Mouse (Mus musculus): ENCODE results near the gene Ncor1. TPM values are rescaled to one million over a fixed set of nuclear protein-coding genes. Genes with fewer than 3 reads are reported as not detected.

Gene Ncor1
- polyA plus RNA-seq, 1 experiment from 2014 or later, result 156 TPM

GRCm38 (mm10) chr11:62366879-62367278 lies 91.5 kb downstream of the Ncor1 start:
- ChIA-PET CTCF (no interaction called here), POLR2A (no interaction called here)
- no peak for ATAC-seq
- no peak for DNase-seq (ENCODE audit: low read depth, low spot score)
- no peaks in the 10 kb centered on the region for H3K27me3 ChIP-seq
- in situ Hi-C loops (cut with MboI; ENCODE audit: low pct_unique_long_range_greater_than_20kb), result no loop called here
- TF ChIP-seq CTCF (IDR thresholded peaks at IDR 0.05), result no peak

GRCm38 (mm10) chr11:62355216-62355615 lies 103.1 kb downstream of the Ncor1 start:
- DNase-seq (ENCODE audit: low read depth, low spot score), result no peak
- no peaks in the 10 kb centered on the region for H3K27me3 ChIP-seq
- POLR2A ChIA-PET, result no interaction called here
- TF ChIP-seq CTCF (IDR thresholded peaks at IDR 0.05), result no peak
- CTCF ChIA-PET, result interaction anchor here (1.4 kb wide), 1 partner anchor 10 kb away, joined by 3 read pairs; no protein-coding TSS in a partner anchor
- in situ Hi-C loops (cut with MboI; ENCODE audit: low pct_unique_long_range_greater_than_20kb), result no loop called here
- no peak for ATAC-seq

- POLR2A ChIA-PET, result no interaction called here
- TF ChIP-seq CTCF (IDR thresholded peaks at IDR 0.05), result no peak
- DNase-seq (ENCODE audit: low read depth, low spot score) (no peak), ATAC-seq (no peak)
- in situ Hi-C loops (cut with MboI; ENCODE audit: low pct_unique_long_range_greater_than_20kb), result no loop called here
- no peaks in the 10 kb centered on the region for H3K27me3 ChIP-seq
- CTCF ChIA-PET, result interaction anchor here (1.1 kb wide), 1 partner anchor 9 kb away, joined by 3 read pairs; no protein-coding TSS in a partner anchor
Measured at GRCm38 (mm10) chr11:62351948-62352347, 106.4 kb downstream of the Ncor1 start.

GRCm38 (mm10) chr11:62343002-62343401 lies 115.3 kb downstream of the Ncor1 start:
- no peak for TF ChIP-seq CTCF (IDR thresholded peaks at IDR 0.05)
- POLR2A ChIA-PET, result no interaction called here
- in situ Hi-C loops (cut with MboI; ENCODE audit: low pct_unique_long_range_greater_than_20kb), result no loop called here
- CTCF ChIA-PET, result interaction anchor here (0.6 to 1.2 kb wide), 3 partner anchors 8 to 10 kb away, joined by 3 read pairs; no protein-coding TSS in a partner anchor
- DNase-seq (ENCODE audit: low read depth, low spot score) (no peak), ATAC-seq (no peak)
- H3K27me3 ChIP-seq, result no peaks in the 10 kb centered on the region

DNA sequence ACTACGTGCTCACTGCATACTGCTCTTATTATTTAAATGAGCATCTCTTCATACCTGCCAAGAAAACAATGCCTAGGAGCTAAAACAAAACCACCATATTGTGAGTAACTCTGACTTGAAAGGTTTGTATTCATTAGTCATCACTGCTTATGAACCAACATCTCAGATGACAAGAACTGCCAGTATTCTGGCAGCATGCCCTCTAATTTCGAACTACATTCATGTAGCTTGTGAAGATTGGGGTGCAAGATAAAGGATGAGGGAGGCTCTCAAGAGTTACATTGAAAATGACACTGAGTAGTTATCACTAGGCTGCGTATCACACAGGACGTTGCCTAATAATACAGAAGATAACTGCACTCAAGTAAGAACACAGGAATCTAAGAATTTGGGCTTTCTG lies 126.1 kb downstream of the Ncor1 start:
- no peaks in the 10 kb centered on the region for H3K27me3 ChIP-seq
- ATAC-seq (no peak), DNase-seq (ENCODE audit: low read depth, low spot score) (no peak)
- ChIA-PET CTCF (interaction anchor here (1.0 kb wide), 1 partner anchor 23 kb away, joined by 3 read pairs; no protein-coding TSS in a partner anchor), POLR2A (no interaction called here)
- TF ChIP-seq CTCF (IDR thresholded peaks at IDR 0.05), result no peak
- in situ Hi-C loops (cut with MboI; ENCODE audit: low pct_unique_long_range_greater_than_20kb), result no loop called here

GRCm38 (mm10) chr11:62331141-62331540 lies 127.2 kb downstream of the Ncor1 start:
- in situ Hi-C loops (cut with MboI; ENCODE audit: low pct_unique_long_range_greater_than_20kb), result no loop called here
- H3K27me3 ChIP-seq, result no peaks in the 10 kb centered on the region
- no peak for ATAC-seq
- POLR2A ChIA-PET, result no interaction called here
- DNase-seq (ENCODE audit: low read depth, low spot score), result no peak
- CTCF ChIA-PET, result interaction anchor here (1.5 kb wide), 2 partner anchors 17 to 20 kb away, joined by 3 read pairs; no protein-coding TSS in a partner anchor
- TF ChIP-seq CTCF (IDR thresholded peaks at IDR 0.05), result no peak

DNA sequence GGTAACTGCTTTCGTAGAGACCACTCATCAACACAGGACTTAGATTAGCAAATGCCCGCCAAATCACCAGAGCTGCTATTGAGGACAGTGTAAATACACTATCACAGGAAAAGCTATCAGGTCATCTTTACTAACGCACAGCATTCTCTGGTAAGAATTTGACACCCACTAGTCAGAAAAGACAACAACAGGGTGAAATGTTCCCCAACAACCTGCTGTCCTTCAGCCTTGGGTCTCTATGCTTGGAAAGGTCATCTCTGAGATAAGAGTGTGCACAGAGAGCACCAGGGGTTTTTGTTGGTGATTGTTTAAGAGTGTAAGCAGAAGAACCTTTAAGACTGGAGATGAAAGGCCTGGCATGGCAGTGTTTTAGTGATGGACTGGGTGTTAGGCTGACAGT lies 134.7 kb downstream of the Ncor1 start:
- ChIA-PET POLR2A (interaction anchor here (0.5 kb wide), 1 partner anchor 243 kb away, joined by 5 read pairs; no protein-coding TSS in a partner anchor), CTCF (no interaction called here)
- ATAC-seq (no peak), DNase-seq (ENCODE audit: low read depth, low spot score) (no peak)
- in situ Hi-C loops (cut with MboI; ENCODE audit: low pct_unique_long_range_greater_than_20kb), result no loop called here
- no peak for TF ChIP-seq CTCF (IDR thresholded peaks at IDR 0.05)
- no peaks in the 10 kb centered on the region for H3K27me3 ChIP-seq

DNA sequence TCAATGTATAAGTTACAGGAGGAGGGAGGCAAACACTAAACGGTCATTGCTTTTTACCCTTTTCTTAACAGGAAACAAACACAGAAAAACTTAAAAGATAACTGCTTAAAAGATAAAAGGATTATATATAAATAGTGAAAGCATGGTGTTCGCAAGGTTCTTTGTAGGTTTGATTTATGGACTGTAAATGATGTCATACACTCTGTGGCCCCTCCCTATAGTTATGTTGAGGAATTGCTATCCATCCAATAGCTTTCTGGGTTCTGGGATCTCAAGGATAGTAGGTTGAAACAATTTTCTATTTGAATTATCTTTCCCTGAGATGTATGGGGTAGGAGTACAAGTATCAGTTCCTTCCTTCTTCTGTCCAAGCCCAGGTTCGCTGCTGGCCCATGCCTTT lies 138.2 kb downstream of the Ncor1 start:
- POLR2A ChIA-PET, result no interaction called here
- no peak for DNase-seq (ENCODE audit: low read depth, low spot score)

DNA sequence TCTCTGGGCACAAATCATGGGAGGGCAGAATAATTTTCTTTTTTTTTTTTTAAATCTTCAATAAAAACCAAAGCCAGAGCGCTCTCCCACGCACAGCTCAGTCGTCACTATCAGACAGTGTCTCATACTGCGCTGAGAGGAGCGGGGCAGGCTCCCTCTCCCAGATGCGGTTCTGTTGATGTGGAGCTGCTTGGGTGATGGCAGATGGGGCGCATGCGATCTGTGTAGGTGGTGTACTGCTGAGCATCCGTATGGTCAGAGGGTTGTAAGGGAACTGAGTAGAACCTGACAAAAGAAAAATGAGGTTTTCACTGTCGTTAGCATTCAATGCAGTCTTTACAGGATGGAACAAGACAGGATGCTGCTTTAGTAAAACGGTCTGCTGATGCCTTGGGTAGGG lies 140.6 kb downstream of the Ncor1 start:
- CTCF ChIA-PET, result no interaction called here
- in situ Hi-C loops (cut with MboI; ENCODE audit: low pct_unique_long_range_greater_than_20kb), result no loop called here

More for the DNA sequence above, 138.2 kb downstream of the Ncor1 start:
- no peak for ATAC-seq
- TF ChIP-seq CTCF (IDR thresholded peaks at IDR 0.05), result no peak
- in situ Hi-C loops (cut with MboI; ENCODE audit: low pct_unique_long_range_greater_than_20kb), result no loop called here
- H3K27me3 ChIP-seq, result no peaks in the 10 kb centered on the region
- CTCF ChIA-PET, result no interaction called here

GRCm38 (mm10) chr11:62314984-62315383 lies 143.4 kb downstream of the Ncor1 start:
- in situ Hi-C loops (cut with MboI; ENCODE audit: low pct_unique_long_range_greater_than_20kb), result no loop called here
- DNase-seq (ENCODE audit: low read depth, low spot score) (no peak), ATAC-seq (no peak)
- ChIA-PET POLR2A (interaction anchor here (0.8 kb wide), 1 partner anchor 30 kb away, joined by 3 read pairs; no protein-coding TSS in a partner anchor), CTCF (interaction anchor here (1.4 to 1.7 kb wide), 2 partner anchors 14 to 20 kb away, joined by 3 to 5 read pairs; no protein-coding TSS in a partner anchor)
- TF ChIP-seq CTCF (IDR thresholded peaks at IDR 0.05), result no peak
- no peaks in the 10 kb centered on the region for H3K27me3 ChIP-seq

More for the DNA sequence above, 140.6 kb downstream of the Ncor1 start:
- H3K27me3 ChIP-seq, result no peaks in the 10 kb centered on the region
- ATAC-seq, result no peak
- POLR2A ChIA-PET, result no interaction called here
- DNase-seq (ENCODE audit: low read depth, low spot score), result no peak
- no peak for TF ChIP-seq CTCF (IDR thresholded peaks at IDR 0.05)

- in situ Hi-C loops (cut with MboI; ENCODE audit: low pct_unique_long_range_greater_than_20kb), result no loop called here
- ATAC-seq (no peak), DNase-seq (ENCODE audit: low read depth, low spot score) (no peak)
- POLR2A ChIA-PET, result no interaction called here
- no peak for TF ChIP-seq CTCF (IDR thresholded peaks at IDR 0.05)
- CTCF ChIA-PET, result interaction anchor here (1.0 kb wide), 1 partner anchor 23 kb away, joined by 3 read pairs; no protein-coding TSS in a partner anchor
- H3K27me3 ChIP-seq, result no peaks in the 10 kb centered on the region
Measured at GRCm38 (mm10) chr11:62309296-62309695, 149.0 kb downstream of the Ncor1 start.

DNA sequence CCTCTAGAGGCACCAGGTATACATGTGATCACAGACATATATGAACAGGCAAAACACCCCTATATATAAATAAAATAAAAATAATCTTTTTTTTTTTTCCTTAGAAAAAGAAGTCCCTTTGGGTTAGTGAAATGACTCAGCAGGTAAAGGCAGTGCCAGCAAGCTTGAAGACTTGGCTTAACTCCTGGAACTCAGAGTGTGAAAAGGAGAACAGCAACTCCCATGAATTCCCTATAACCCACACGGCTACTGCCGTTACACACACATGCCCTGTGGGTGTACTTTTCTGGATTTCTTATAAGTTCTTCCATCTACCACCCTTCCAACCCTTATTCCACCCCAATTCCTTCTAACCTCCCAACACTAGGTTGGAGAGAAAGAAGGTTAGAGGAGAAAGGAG lies 152.5 kb downstream of the Ncor1 start:
- in situ Hi-C loops (cut with MboI; ENCODE audit: low pct_unique_long_range_greater_than_20kb), result no loop called here
- TF ChIP-seq CTCF (IDR thresholded peaks at IDR 0.05), result no peak
- POLR2A ChIA-PET, result no interaction called here
- DNase-seq (ENCODE audit: low read depth, low spot score), result no peak
- CTCF ChIA-PET, result no interaction called here
- no peaks in the 10 kb centered on the region for H3K27me3 ChIP-seq
- no peak for ATAC-seq

All from Patski (cell line).